Mouse (Mus musculus): ENCODE data around the gene Atpaf2. TPM values are rescaled to one million over a fixed set of nuclear protein-coding genes. Genes with fewer than 3 reads are reported as not detected.
A peak's percentile ranks its signal among the peaks of the same experiment; 100 is the strongest.

Atpaf2 gene
- total RNA-seq, 2 experiments from 2014 or later: 29.9 to 31.5 TPM

DNA sequence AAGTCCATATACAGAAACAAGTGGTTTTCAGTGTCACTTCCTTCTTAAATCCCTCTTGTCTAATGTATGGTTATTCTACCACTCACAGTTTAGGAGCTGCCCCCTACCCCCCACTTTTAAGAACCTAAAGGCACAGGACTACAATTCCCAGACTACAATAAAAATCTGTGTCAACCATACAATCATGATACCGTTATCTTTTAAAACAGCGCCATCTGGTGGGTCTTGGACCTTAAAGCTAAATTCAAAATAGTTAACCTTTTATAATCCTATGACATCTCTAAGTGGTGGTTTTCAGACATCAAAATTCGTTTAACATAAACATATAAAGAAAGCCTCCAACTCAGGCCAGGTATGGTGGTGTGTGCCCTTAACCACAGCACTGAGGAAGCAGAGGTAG, 6.1 kb downstream of the Atpaf2 start:
- peak; percentile 15 to 40 for DNase-seq (ENCODE audit: low spot score in 2 of 2)

GRCm38 (mm10) chr11:60406606-60407005, 11.7 kb downstream of the Atpaf2 start:
- DNase-seq (ENCODE audit: low spot score in 2 of 2): no peak
- intact Hi-C loops (cut with DNase I): loop anchor here (5.0 kb wide), 1 partner anchor 99 kb away; no protein-coding TSS in a partner anchor

More for the DNA sequence above, 6.1 kb downstream of the Atpaf2 start:
- intact Hi-C loops (cut with DNase I): loop anchor here (5.0 to 10.0 kb wide), 3 partner anchors 160 to 447 kb away; partner anchors contain the start of gene Rasd1

GRCm38 (mm10) chr11:60397172-60397571, 21.1 kb downstream of the Atpaf2 start:
- peak; percentile 71 to 78 for DNase-seq (ENCODE audit: low spot score in 2 of 2)
- intact Hi-C loops (cut with DNase I): no loop called here

DNA sequence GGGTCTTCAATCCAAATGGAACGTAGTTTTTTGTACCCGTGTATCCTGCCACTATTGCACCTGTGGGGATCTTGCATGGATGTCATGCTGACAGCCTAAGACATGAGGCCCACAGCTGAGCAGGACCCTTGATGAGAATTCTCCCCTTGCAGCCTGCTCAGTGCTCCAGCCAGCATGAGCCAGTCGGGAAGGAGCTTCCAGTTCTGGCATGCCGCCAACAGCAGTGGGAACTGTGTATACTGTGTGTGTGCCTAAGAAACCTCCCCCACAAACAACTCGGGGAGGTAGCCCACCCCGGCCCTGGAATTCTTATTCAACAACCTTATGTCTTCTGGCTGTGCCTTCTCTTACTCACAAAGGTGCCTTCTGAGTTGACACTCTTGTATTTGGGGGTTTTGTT, 21.7 kb downstream of the Atpaf2 start:
- no peak for DNase-seq (ENCODE audit: low spot score in 2 of 2)
- intact Hi-C loops (cut with DNase I): no loop called here

- DNase-seq (ENCODE audit: low spot score in 2 of 2): no peak
Observed at GRCm38 (mm10) chr11:60391346-60391745, 26.9 kb downstream of the Atpaf2 start.

DNA sequence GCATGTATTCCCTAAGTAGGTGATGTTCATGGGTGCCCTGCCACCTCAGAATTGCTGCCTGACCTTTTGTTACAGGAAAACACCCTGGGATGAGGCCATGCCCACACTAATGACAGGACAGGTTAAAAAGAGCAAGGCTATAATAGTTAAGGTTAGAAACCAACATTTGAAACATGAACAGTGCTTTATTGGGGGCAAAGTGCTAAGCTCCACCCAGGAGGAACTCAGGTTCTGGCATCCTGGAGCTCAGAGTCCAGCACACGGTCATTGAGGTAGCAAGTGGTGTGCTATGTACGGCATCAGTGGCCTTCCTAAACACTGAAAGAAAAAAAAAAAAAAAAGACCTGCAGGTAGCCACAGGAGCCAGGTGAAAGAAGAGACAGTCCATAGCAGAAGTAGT, 30.3 kb downstream of the Atpaf2 start:
- no peak for DNase-seq (ENCODE audit: low spot score in 2 of 2)
- intact Hi-C loops (cut with DNase I): no loop called here

More at GRCm38 (mm10) chr11:60391346-60391745, 26.9 kb downstream of the Atpaf2 start:
- intact Hi-C loops (cut with DNase I): no loop called here

DNA sequence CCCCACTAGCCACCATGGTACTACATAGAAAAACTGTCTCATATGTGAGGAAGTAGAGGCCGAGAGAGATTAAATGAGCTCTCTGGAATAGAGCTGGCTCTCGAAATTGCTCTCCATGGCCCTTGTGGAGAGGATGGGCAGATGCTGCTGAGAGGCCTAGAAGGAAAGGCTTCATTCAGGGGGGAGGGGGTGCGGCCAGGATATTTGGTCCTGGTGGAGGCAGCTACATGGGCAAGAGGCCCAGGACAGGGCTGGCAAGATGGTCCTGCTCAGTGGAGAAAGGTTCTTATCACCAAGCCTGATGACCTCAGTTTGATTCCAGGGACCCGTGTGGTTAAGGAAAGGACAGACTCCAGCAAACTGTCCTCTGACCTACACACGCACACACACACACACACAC, 32.3 kb downstream of the Atpaf2 start:
- no peak for DNase-seq (ENCODE audit: low spot score in 2 of 2)
- intact Hi-C loops (cut with DNase I): no loop called here

GRCm38 (mm10) chr11:60384762-60385421, 33.4 kb downstream of the Atpaf2 start:
- DNase-seq (ENCODE audit: low spot score in 2 of 2): peak; percentile 73 to 81
- intact Hi-C loops (cut with DNase I): no loop called here

- no peak for DNase-seq (ENCODE audit: low spot score in 2 of 2)
- intact Hi-C loops (cut with DNase I): no loop called here
Observed at GRCm38 (mm10) chr11:60383518-60383917, 34.7 kb downstream of the Atpaf2 start.

- intact Hi-C loops (cut with DNase I): no loop called here
- no peak for DNase-seq (ENCODE audit: low spot score in 2 of 2)
Observed at GRCm38 (mm10) chr11:60374481-60374880, 43.8 kb downstream of the Atpaf2 start.

- intact Hi-C loops (cut with DNase I): no loop called here
- no peak for DNase-seq (ENCODE audit: low spot score in 2 of 2)
Observed at GRCm38 (mm10) chr11:60370431-60370830, 47.8 kb downstream of the Atpaf2 start.

DNA sequence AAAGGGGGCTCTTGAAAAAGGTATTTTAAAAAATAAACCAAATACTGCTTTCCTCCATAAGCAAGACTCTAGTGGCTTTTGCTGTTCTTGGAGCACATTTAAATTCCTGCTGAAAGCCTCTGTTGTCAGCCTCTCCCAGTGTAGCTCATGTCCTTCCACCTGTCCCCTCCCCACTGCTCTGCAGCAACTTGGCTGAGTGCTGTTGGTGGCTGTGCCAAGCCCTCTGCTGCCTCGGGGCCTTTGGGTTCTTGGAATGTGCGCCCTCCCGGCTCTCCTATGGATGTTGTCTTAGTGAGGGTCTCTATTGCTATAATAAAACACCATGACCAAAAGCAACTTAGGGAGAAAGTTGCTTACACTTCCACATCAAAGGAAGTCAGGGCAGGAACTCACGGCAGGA, 48.8 kb downstream of the Atpaf2 start:
- intact Hi-C loops (cut with DNase I): no loop called here
- no peak for DNase-seq (ENCODE audit: low spot score in 2 of 2)

GRCm38 (mm10) chr11:60368909-60369308, 49.3 kb downstream of the Atpaf2 start:
- no peak for DNase-seq (ENCODE audit: low spot score in 2 of 2)
- intact Hi-C loops (cut with DNase I): no loop called here

GRCm38 (mm10) chr11:60367256-60367655, 51.0 kb downstream of the Atpaf2 start:
- intact Hi-C loops (cut with DNase I): no loop called here
- DNase-seq (ENCODE audit: low spot score in 2 of 2): no peak

DNA sequence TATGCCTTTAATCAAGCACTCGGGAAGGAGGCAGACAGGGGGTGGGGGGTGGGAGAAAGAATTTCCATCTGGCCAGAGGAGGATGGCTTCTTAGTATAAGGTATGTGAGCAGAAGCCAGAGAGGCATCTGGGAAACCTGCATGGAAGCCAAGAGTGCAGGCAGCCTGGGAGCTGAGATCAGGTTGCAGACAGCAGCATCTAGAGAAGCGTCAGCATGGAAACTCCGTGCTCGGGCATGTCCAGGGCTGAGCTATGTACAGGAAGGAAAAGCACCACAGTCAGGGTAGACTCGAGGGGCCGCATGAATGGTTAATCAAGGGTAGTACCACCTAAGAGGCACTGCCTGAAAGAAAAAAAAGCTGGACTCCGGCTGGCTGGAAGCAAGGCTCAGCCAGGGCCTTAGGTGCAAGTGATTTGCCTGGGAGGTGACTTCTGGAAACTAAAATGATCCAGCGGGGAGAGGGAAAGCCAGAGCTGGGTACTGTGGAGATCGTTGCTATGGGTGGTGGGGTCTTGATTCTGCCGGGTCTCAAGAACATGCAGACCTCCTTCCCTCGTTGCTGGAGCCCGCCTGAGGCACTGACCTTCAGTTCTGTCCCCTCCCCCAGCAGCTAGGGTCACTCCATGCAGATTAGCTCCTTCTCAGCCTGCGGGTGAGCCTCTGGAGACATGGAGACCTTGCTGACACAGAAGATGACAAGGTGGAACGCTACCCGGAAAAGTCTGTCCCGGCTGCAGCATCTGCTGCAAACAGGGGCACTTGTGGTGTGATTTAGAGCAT, 51.8 kb downstream of the Atpaf2 start:
- intact Hi-C loops (cut with DNase I): no loop called here
- no peak for DNase-seq (ENCODE audit: low spot score in 2 of 2)

DNA sequence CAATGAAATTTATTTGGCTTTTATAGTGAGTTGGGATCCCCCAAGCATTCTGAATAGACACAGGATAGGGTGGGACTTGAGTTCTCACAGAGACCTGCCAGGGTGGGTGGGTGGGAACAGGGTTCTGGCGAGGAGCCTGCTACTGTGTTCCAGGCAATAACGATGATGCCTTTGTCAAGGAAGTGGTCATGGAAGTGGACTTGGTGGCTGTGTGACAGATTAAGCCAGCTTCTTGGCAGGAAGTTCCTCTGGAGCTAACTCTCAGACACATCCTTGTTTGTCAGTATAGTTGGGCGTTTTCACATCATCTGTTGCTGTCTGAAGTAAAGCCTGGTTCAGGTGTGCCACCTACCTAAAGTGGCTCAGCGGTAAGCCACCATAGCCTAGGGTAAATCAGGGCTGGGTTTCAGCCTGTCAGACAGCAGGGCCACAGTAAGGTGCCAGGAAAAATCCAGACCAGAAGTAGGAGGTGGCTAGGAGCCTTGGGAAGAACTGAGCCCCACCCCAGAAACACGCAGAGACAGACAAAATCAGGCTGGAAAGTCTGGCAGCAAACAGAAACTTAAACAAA, 57.5 kb downstream of the Atpaf2 start:
- DNase-seq (ENCODE audit: low spot score in 2 of 2): no peak
- intact Hi-C loops (cut with DNase I): no loop called here

DNA sequence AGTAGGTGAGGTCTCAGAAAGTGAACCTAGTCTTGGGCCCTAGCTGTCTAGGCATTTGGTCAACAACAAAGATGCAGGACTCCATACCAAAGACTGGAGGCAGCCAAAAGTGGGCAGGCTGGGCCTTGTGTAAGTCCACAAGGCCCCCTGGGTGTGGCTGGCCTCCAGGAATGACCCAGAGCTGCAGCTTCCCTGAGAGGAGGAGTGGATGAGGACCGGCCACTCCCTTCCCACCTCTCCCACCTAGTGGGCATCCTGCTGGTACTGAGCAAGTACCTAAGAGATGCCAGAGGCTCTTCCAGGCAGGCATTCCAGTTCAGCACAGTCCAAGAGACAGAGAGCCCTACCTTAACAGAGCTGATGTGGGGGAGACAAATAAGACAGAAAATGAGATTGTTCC, 58.3 kb downstream of the Atpaf2 start:
- intact Hi-C loops (cut with DNase I): no loop called here
- no peak for DNase-seq (ENCODE audit: low spot score in 2 of 2)

DNA sequence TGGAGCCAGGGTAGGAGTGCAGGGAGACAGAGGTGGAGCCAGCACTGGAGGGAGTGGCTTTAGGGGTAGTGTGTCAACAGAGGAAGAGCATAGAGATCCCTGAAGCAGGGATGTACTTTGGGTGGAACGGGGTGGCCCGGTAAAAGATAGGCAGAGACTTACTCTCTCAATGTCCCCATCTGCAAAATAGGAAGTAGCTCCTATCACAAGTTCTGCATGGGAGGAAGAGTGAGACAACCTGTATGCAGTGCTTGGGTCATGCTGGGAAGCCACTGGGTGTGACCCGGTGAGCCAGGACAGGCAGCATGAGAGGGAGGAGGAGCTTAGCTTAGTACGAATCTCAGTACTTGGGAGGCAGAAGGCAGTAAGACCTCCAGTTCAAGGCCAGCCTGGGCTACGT, 59.1 kb downstream of the Atpaf2 start:
- intact Hi-C loops (cut with DNase I): no loop called here
- no peak for DNase-seq (ENCODE audit: low spot score in 2 of 2)

GRCm38 (mm10) chr11:60358548-60358947, 59.7 kb downstream of the Atpaf2 start:
- intact Hi-C loops (cut with DNase I): no loop called here
- DNase-seq (ENCODE audit: low spot score in 2 of 2): no peak

DNA sequence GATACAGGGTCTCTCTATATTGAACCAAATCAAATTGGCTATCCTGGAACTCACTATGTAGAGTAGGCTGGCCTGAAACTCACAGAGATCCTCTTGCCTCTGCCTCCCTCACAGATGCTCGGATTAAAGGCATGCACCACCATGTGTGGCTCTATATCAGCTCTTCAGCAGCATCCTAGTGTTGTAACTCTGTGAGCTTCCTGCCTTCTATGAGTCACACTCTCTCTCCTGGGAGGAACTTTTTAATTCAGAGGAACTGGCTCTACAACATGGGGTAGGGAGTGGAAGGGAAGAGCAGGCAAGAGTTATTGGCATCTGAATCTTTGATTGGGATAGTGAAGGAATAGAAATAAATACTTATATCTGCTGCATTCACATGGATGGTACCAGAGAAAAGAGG, 61.1 kb downstream of the Atpaf2 start:
- no peak for DNase-seq (ENCODE audit: low spot score in 2 of 2)
- intact Hi-C loops (cut with DNase I): no loop called here

DNA sequence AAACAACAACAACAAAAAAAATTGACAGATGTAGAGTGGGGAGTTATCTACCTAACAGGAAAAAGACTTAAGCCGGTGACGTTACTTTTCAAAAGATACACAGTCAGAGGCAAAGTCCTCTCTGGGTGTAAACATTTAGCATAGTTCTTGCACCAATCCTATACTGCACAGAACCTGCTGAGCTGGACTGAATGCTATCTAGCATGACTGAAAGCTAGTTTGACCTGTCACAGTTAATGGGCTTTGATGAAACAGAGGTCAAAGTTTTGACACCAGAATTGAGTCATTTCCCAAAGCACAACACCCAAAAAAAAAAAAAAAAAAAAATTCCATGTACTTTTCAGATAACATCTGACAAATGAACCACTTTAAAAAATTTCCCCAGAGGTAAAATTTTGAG, 62.3 kb downstream of the Atpaf2 start:
- intact Hi-C loops (cut with DNase I): no loop called here
- no peak for DNase-seq (ENCODE audit: low spot score in 2 of 2)
